Mouse (Mus musculus) liver, adult 2 months (tissue): Measurements from ENCODE around the gene Glrp1. TPM values are rescaled to one million over a fixed set of nuclear protein-coding genes. Genes with fewer than 3 reads are reported as not detected.

Source experiments
- DNase-seq: peaks from one replicate; pipeline ENCODE4 v3.0.0-alpha.2; 2011; ENCODE audit warnings: low read depth, low spot score; ENCODE audit errors: extremely low read depth
- H3K27ac ChIP-seq: fragments of 200-500 bp; replicated peaks from 2 replicates; pipeline ENCODE4 v1.5.1; 2012; ENCODE audit warnings: low read depth, mild to moderate bottlenecking, control low read depth, inconsistent platforms, low read length; ENCODE audit not compliant: insufficient read depth
- H3K27me3 ChIP-seq: fragments of 200-500 bp; 2 replicates; pipeline ENCODE4 v1.6.1; 2012; ENCODE audit warnings: mild to moderate bottlenecking, moderate library complexity, low read length, inconsistent platforms; ENCODE audit not compliant: control insufficient read depth, insufficient read depth
- H3K36me3 ChIP-seq: fragments of 200-500 bp; 2 replicates; pipeline ENCODE4 v1.6.1; 2012; ENCODE audit warnings: low read length, inconsistent platforms; ENCODE audit not compliant: control insufficient read depth, insufficient read depth
- H3K4me1 ChIP-seq: fragments of 200-500 bp; 2 replicates; pipeline ENCODE4 v1.6.1; 2011; ENCODE audit warnings: low read length; ENCODE audit not compliant: control insufficient read depth, insufficient read depth
- H3K4me3 ChIP-seq: fragments of 200-500 bp; 2 replicates; pipeline ENCODE4 v1.5.1; 2011; ENCODE audit warnings: low read depth, mild to moderate bottlenecking, control low read depth, low read length, moderate library complexity; ENCODE audit not compliant: insufficient read depth
- H3K79me2 ChIP-seq: fragments of 200-500 bp; 2 replicates; pipeline ENCODE4 v1.6.1; 2012; ENCODE audit warnings: inconsistent platforms, mild to moderate bottlenecking, low read length, moderate library complexity; ENCODE audit not compliant: control insufficient read depth, insufficient read depth
- H3K9ac ChIP-seq: fragments of 200-500 bp; 2 replicates; pipeline ENCODE4 v1.6.1; 2012; ENCODE audit warnings: low read depth, mild to moderate bottlenecking, control low read depth, inconsistent platforms, low read length
- CTCF ChIP-seq: fragments of 200-500 bp; IDR thresholded peaks from 2 replicates; pipeline ENCODE4 v1.5.1; 2011; ENCODE audit warnings: low read depth, low read length, control low read depth
- POLR2A ChIP-seq: fragments of 200-500 bp; IDR thresholded peaks from 2 replicates; pipeline ENCODE4 v1.6.1; 2011; ENCODE audit warnings: low read length, control low read depth; ENCODE audit not compliant: insufficient read depth; ENCODE audit errors: extremely low read depth
- WGBS: fragments of 180-500 bp; shearing (Covaris S2); methylation state at CpG from one replicate; pipeline ENCODE4 v1.1.7; 2018; 5-methylcytosine and 5-hydroxymethylcytosine counted together
- polyA plus RNA-seq: library from polyadenylated mRNA; depleted of rRNA; stranded (reverse); fragments of >200 nt; gene quantifications from 2 replicates; pipeline ENCODE4 v1.2.3, GENCODE M21; 2012
- total RNA-seq: library from RNA; depleted of rRNA; stranded (reverse); fragments of >200 nt; gene quantifications from 2 replicates; pipeline ENCODE4 v1.2.3, GENCODE M21; 2014

Gene Glrp1
- total and polyA plus RNA-seq, 2 experiments, result 0.04 to 0.09 TPM

GRCm38 (mm10) chr1:88505697-88506096, 4.2 kb downstream of the Glrp1 start:
- WGBS, result 90% methylated on average over 6 of the region's 6 CpGs
- no peak overlapping the region for H3K27ac ChIP-seq
- no peak overlapping the region for H3K4me3 ChIP-seq
- no peak for TF ChIP-seq CTCF
- TF ChIP-seq POLR2A, result no peak
- no peak for DNase-seq
- no peaks in the 10 kb centered on the region for H3K79me2 ChIP-seq
- no peaks in the 10 kb centered on the region for H3K36me3 ChIP-seq
- no peaks in the 10 kb centered on the region for H3K4me1 ChIP-seq
- no peak overlapping the region for H3K9ac ChIP-seq
- no peaks in the 10 kb centered on the region for H3K27me3 ChIP-seq

- no peaks in the 10 kb centered on the region for H3K36me3 ChIP-seq
- no peak overlapping the region for H3K4me3 ChIP-seq
- H3K27ac ChIP-seq, result no peak overlapping the region
- no peaks in the 10 kb centered on the region for H3K27me3 ChIP-seq
- no peak overlapping the region for H3K9ac ChIP-seq
- H3K4me1 ChIP-seq, result no peaks in the 10 kb centered on the region
- 31% methylated on average over 7 of the region's 7 CpGs for WGBS
- H3K79me2 ChIP-seq, result no peaks in the 10 kb centered on the region
- no peak for DNase-seq
- TF ChIP-seq CTCF (no peak), POLR2A (no peak)
Observed at GRCm38 (mm10) chr1:88504531-88504945, 5.3 kb downstream of the Glrp1 start.

- Histone ChIP-seq H3K27ac (no peak overlapping the region), H3K79me2 (no peaks in the 10 kb centered on the region), H3K9ac (no peak overlapping the region), H3K36me3 (no peaks in the 10 kb centered on the region), H3K27me3 (no peaks in the 10 kb centered on the region), H3K4me1 (no peaks in the 10 kb centered on the region), H3K4me3 (no peak overlapping the region)
- no peak for DNase-seq
- TF ChIP-seq POLR2A, result no peak
- TF ChIP-seq CTCF, result no peak
- WGBS, result 97% methylated on average over 1 of the region's 1 CpGs
Observed at GRCm38 (mm10) chr1:88502822-88503221, 7.0 kb downstream of the Glrp1 start.

GRCm38 (mm10) chr1:88499230-88499737, 10.6 kb downstream of the Glrp1 start:
- TF ChIP-seq POLR2A (no peak), CTCF (no peak)
- H3K4me3 ChIP-seq, result no peak overlapping the region
- no peaks in the 10 kb centered on the region for H3K27me3 ChIP-seq
- H3K4me1 ChIP-seq, result no peaks in the 10 kb centered on the region
- no peak for DNase-seq
- no peak overlapping the region for H3K27ac ChIP-seq
- H3K36me3 ChIP-seq, result no peaks in the 10 kb centered on the region
- H3K79me2 ChIP-seq, result no peaks in the 10 kb centered on the region
- no peak overlapping the region for H3K9ac ChIP-seq
- WGBS, result 66% methylated on average over 11 of the region's 11 CpGs

- H3K36me3 ChIP-seq, result no peaks in the 10 kb centered on the region
- TF ChIP-seq CTCF (no peak), POLR2A (no peak)
- no peak overlapping the region for H3K27ac ChIP-seq
- H3K4me3 ChIP-seq, result no peak overlapping the region
- H3K4me1 ChIP-seq, result no peaks in the 10 kb centered on the region
- H3K9ac ChIP-seq, result no peak overlapping the region
- no peaks in the 10 kb centered on the region for H3K79me2 ChIP-seq
- H3K27me3 ChIP-seq, result 0 out of 2 replicates have a peak, but pooled peaks cover under 1% of the 10 kb centered on the region
- 66% methylated on average over 3 of the region's 3 CpGs for WGBS
- DNase-seq, result no peak
Observed at GRCm38 (mm10) chr1:88497407-88497806, 12.5 kb downstream of the Glrp1 start.

GRCm38 (mm10) chr1:88492415-88492814, 17.5 kb downstream of the Glrp1 start:
- Histone ChIP-seq H3K36me3 (no peaks in the 10 kb centered on the region), H3K27me3 (0 out of 2 replicates have a peak, but pooled peaks cover 3% of the 10 kb centered on the region), H3K4me1 (peaks cover 2% of the 10 kb centered on the region; the same call in 1 of the 2 replicates), H3K27ac (no peak overlapping the region), H3K9ac (no peak overlapping the region), H3K4me3 (no peak overlapping the region), H3K79me2 (no peaks in the 10 kb centered on the region)
- 89% methylated on average over 3 of the region's 3 CpGs for WGBS
- TF ChIP-seq POLR2A, result no peak
- no peak for TF ChIP-seq CTCF
- DNase-seq, result no peak
